Mouse (Mus musculus): Measurements from ENCODE around the gene Dnajc19. TPM values are rescaled to one million over a fixed set of nuclear protein-coding genes. Genes with fewer than 3 reads are reported as not detected.

The Dnajc19 gene
- polyA plus RNA-seq (2011; ENCODE audit: insufficient read depth, insufficient read length, low read depth, missing spikeins), result 97.9 and 110 TPM in 2 replicates

DNA sequence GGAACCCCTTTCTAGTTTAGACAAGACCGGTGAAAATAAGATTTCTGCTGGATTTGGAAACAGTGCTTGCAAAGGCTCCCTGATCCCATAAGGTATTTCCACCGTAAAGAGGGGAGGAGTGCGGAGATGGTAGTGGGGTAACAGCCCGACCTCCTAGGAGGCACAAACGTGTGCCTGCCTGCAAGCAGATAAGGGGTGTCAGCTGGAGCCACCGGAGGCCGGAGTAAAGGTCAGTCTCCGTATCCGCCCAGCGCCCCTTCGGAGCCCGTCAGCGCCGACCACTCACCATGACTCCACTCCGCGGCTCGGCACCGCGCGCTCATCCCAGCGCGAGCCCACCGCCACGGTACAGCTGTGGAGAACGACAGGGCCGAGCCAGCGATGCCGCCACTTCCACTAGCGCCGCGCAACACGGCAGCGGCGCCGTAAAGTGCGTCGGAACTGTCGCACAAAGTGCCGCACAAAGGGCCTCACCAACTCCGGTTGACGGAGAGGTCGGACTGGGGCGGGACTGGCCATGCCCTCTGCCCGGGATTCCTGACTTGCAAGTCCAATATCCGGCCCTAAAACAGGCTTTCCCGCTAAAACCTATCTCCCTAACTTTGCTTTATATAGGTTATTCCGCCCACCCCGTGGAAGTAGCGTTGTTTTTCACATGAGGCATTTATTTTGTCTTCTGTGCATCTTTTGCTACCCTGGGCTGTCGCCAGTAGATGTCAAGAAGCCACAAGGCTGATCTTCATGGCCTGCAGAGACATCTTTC lies at the start of gene Dnajc19:
Dnajc19 (minus strand) TSS at position 422 of the 763 bp plus-strand sequence.
- no peaks in the 10 kb centered on the region for H3K9me3 ChIP-seq (replicated peaks; ENCODE audit: control insufficient read depth, insufficient read depth, low read length, poor library complexity, severe bottlenecking)
- no peak within 1 kb of the TSS for H3K27ac ChIP-seq (ENCODE audit: insufficient read depth, low read length)
- peak; percentile 57 for TF ChIP-seq POLR2A (IDR thresholded peaks at IDR 0.05; ENCODE audit: insufficient read depth, low read length)
- no peak for TF ChIP-seq EP300 (IDR thresholded peaks at IDR 0.05; ENCODE audit: insufficient read depth, low read depth, low read length)
- no peak for TF ChIP-seq CTCF (IDR thresholded peaks at IDR 0.05; ENCODE audit: low read depth, low read length)
- H3K36me3 ChIP-seq (ENCODE audit: control insufficient read depth, insufficient read depth, low read length, poor library complexity, severe bottlenecking), result peaks cover 15% of the 10 kb centered on the region
- peak within 1 kb of the TSS; percentile 90 for H3K4me3 ChIP-seq (ENCODE audit: low read depth, low read length)
- H3K4me1 ChIP-seq (ENCODE audit: control insufficient read depth, insufficient read depth, low read length), result no peaks in the 10 kb centered on the region
- peak within 1 kb of the TSS; percentile 72 for H3K9ac ChIP-seq (ENCODE audit: low read depth, poor library complexity, severe bottlenecking)
- no peaks in the 10 kb centered on the region for H3K27me3 ChIP-seq (ENCODE audit: control insufficient read depth, insufficient read depth, low read length, poor library complexity, severe bottlenecking)

DNA sequence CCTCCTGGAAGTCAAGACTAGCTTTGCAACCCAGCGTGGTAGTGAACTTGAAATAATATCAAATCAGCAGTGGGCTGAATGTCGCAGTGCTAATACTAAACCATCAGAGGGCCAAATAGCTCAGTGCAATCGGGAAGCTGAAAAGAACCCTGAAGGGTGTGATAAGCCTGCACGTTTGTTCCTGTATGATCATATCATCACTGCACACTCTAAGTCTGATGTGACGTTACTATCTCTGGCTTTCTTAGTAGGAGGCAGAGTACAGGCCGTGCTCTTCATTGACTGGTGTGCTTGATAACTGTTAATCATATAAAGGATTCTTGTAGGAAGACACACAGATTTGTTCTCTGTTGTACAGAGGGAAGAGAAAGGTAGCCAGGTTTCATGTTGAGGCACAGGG lies 48.8 kb upstream of the Dnajc19 start:
- no peak overlapping the region for H3K27ac ChIP-seq (ENCODE audit: insufficient read depth, low read length)
- no peaks in the 10 kb centered on the region for H3K36me3 ChIP-seq (ENCODE audit: control insufficient read depth, insufficient read depth, low read length, poor library complexity, severe bottlenecking)
- no peak overlapping the region for H3K9ac ChIP-seq (ENCODE audit: low read depth, poor library complexity, severe bottlenecking)
- TF ChIP-seq EP300 (IDR thresholded peaks at IDR 0.05; ENCODE audit: insufficient read depth, low read depth, low read length), result no peak
- TF ChIP-seq POLR2A (IDR thresholded peaks at IDR 0.05; ENCODE audit: insufficient read depth, low read length), result no peak
- no peak for TF ChIP-seq CTCF (IDR thresholded peaks at IDR 0.05; ENCODE audit: low read depth, low read length)
- H3K4me1 ChIP-seq (ENCODE audit: control insufficient read depth, insufficient read depth, low read length), result no peaks in the 10 kb centered on the region
- no peaks in the 10 kb centered on the region for H3K9me3 ChIP-seq (replicated peaks; ENCODE audit: control insufficient read depth, insufficient read depth, low read length, poor library complexity, severe bottlenecking)
- H3K27me3 ChIP-seq (ENCODE audit: control insufficient read depth, insufficient read depth, low read length, poor library complexity, severe bottlenecking), result no peaks in the 10 kb centered on the region; the same call in 1 of the 2 replicates
- H3K4me3 ChIP-seq (ENCODE audit: low read depth, low read length), result no peak overlapping the region

DNA sequence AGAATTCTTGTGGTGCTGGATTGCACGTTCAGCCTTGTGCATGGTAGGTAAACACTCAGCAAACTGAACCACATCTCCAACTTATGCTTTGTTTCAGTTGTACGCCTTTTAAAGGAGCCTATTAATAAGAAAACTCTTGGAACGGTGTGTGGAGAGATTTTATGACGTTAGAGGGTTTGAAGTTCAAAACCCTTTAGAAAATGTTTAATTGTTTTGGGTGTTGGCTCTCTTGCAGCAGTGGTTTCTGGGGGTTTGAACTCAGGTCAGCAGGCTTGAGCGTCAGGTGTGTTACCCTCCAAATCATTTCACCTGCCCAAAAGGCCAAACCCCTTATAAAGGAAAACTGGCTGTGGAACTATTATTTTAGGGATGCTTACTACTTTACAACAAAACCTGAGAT lies 40.2 kb upstream of the Dnajc19 start:
- H3K9me3 ChIP-seq (replicated peaks; ENCODE audit: control insufficient read depth, insufficient read depth, low read length, poor library complexity, severe bottlenecking), result no peaks in the 10 kb centered on the region

DNA sequence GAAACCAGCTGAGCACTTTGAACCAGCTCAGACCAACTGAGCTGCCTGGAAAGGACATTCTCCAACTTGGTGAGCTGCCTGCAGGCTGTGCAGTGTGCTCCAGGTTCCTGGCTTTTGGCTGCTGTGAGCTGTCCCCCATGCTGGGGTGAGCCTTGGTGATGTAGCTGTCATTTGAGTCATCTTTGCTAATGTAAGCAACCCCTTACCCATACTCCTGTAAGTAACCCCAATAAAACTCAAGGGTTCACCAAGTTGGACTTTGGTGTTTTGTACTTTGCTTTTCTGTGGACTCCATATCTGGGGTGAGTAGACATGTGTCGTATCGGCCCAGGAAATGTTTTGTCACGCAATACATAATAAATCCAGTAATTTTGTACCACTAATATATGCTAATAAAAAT lies 39.7 kb upstream of the Dnajc19 start:
- Histone ChIP-seq H3K27ac (ENCODE audit: insufficient read depth, low read length) (no peak overlapping the region), H3K27me3 (ENCODE audit: control insufficient read depth, insufficient read depth, low read length, poor library complexity, severe bottlenecking) (no peaks in the 10 kb centered on the region), H3K36me3 (ENCODE audit: control insufficient read depth, insufficient read depth, low read length, poor library complexity, severe bottlenecking) (no peaks in the 10 kb centered on the region), H3K4me3 (ENCODE audit: low read depth, low read length) (no peak overlapping the region), H3K9ac (ENCODE audit: low read depth, poor library complexity, severe bottlenecking) (no peak overlapping the region), H3K4me1 (ENCODE audit: control insufficient read depth, insufficient read depth, low read length) (no peaks in the 10 kb centered on the region), H3K9me3 (replicated peaks; ENCODE audit: control insufficient read depth, insufficient read depth, low read length, poor library complexity, severe bottlenecking) (no peaks in the 10 kb centered on the region)
- TF ChIP-seq POLR2A (IDR thresholded peaks at IDR 0.05; ENCODE audit: insufficient read depth, low read length) (no peak), EP300 (IDR thresholded peaks at IDR 0.05; ENCODE audit: insufficient read depth, low read depth, low read length) (no peak), CTCF (IDR thresholded peaks at IDR 0.05; ENCODE audit: low read depth, low read length) (no peak)

More for the DNA sequence above, 40.2 kb upstream of the Dnajc19 start:
- Histone ChIP-seq H3K27me3 (ENCODE audit: control insufficient read depth, insufficient read depth, low read length, poor library complexity, severe bottlenecking) (no peaks in the 10 kb centered on the region), H3K9ac (ENCODE audit: low read depth, poor library complexity, severe bottlenecking) (no peak overlapping the region), H3K27ac (ENCODE audit: insufficient read depth, low read length) (no peak overlapping the region), H3K4me1 (ENCODE audit: control insufficient read depth, insufficient read depth, low read length) (no peaks in the 10 kb centered on the region), H3K36me3 (ENCODE audit: control insufficient read depth, insufficient read depth, low read length, poor library complexity, severe bottlenecking) (no peaks in the 10 kb centered on the region), H3K4me3 (ENCODE audit: low read depth, low read length) (no peak overlapping the region)
- no peak for TF ChIP-seq POLR2A (IDR thresholded peaks at IDR 0.05; ENCODE audit: insufficient read depth, low read length)
- TF ChIP-seq EP300 (IDR thresholded peaks at IDR 0.05; ENCODE audit: insufficient read depth, low read depth, low read length), result no peak
- TF ChIP-seq CTCF (IDR thresholded peaks at IDR 0.05; ENCODE audit: low read depth, low read length), result no peak

DNA sequence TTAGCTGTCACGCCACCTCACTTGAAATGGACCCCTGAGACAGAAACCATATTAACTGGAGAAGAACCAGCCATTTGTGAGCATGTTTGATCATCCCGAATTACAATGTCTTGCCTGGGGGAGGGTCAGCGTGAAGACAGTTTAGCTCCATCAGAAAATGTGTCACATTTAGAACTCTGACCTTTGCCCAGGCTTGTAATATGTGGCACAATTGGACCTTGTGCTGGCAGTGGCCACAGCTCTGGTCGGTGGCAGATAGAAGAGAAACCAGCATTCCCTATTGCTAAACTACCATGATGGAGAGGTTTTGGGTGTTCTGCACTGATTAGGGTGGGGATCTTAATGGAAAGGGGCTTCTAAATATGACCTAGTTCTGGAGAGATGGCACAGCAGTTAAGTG lies 38.7 kb upstream of the Dnajc19 start:
- Histone ChIP-seq H3K4me1 (ENCODE audit: control insufficient read depth, insufficient read depth, low read length) (no peaks in the 10 kb centered on the region), H3K4me3 (ENCODE audit: low read depth, low read length) (no peak overlapping the region), H3K27ac (ENCODE audit: insufficient read depth, low read length) (no peak overlapping the region), H3K36me3 (ENCODE audit: control insufficient read depth, insufficient read depth, low read length, poor library complexity, severe bottlenecking) (no peaks in the 10 kb centered on the region), H3K9ac (ENCODE audit: low read depth, poor library complexity, severe bottlenecking) (no peak overlapping the region), H3K9me3 (replicated peaks; ENCODE audit: control insufficient read depth, insufficient read depth, low read length, poor library complexity, severe bottlenecking) (no peaks in the 10 kb centered on the region), H3K27me3 (ENCODE audit: control insufficient read depth, insufficient read depth, low read length, poor library complexity, severe bottlenecking) (no peaks in the 10 kb centered on the region)
- TF ChIP-seq CTCF (IDR thresholded peaks at IDR 0.05; ENCODE audit: low read depth, low read length) (no peak), EP300 (IDR thresholded peaks at IDR 0.05; ENCODE audit: insufficient read depth, low read depth, low read length) (no peak), POLR2A (IDR thresholded peaks at IDR 0.05; ENCODE audit: insufficient read depth, low read length) (no peak)

DNA sequence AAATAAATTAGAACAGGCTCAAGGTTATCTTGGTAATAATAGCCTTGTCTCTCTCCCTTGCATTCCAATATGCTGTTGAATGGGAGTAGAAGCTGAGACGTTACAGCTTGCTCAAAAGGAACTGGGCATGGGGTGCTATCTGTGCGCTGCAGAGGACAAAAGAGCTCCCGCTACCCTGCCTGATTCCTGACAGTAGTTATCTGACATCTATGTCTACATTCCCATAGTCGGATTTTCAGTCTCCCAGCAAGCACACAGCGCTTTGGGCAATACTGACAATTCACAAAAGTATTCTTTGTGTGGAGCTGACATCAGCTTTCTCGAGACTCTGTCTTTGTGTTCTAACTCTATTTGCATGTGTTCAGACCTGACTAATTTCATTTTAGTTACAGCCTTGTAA lies 34.7 kb upstream of the Dnajc19 start:
- Histone ChIP-seq H3K4me3 (ENCODE audit: low read depth, low read length) (no peak overlapping the region), H3K9me3 (replicated peaks; ENCODE audit: control insufficient read depth, insufficient read depth, low read length, poor library complexity, severe bottlenecking) (no peaks in the 10 kb centered on the region), H3K4me1 (ENCODE audit: control insufficient read depth, insufficient read depth, low read length) (no peaks in the 10 kb centered on the region), H3K36me3 (ENCODE audit: control insufficient read depth, insufficient read depth, low read length, poor library complexity, severe bottlenecking) (no peaks in the 10 kb centered on the region), H3K27ac (ENCODE audit: insufficient read depth, low read length) (no peak overlapping the region), H3K9ac (ENCODE audit: low read depth, poor library complexity, severe bottlenecking) (no peak overlapping the region), H3K27me3 (ENCODE audit: control insufficient read depth, insufficient read depth, low read length, poor library complexity, severe bottlenecking) (no peaks in the 10 kb centered on the region)
- TF ChIP-seq CTCF (IDR thresholded peaks at IDR 0.05; ENCODE audit: low read depth, low read length) (no peak), EP300 (IDR thresholded peaks at IDR 0.05; ENCODE audit: insufficient read depth, low read depth, low read length) (no peak), POLR2A (IDR thresholded peaks at IDR 0.05; ENCODE audit: insufficient read depth, low read length) (no peak)
